Mouse (Mus musculus) lung, embryonic 16.5 days (tissue): ENCODE results near the gene Ccr10. TPM values are rescaled to one million over a fixed set of nuclear protein-coding genes. Genes with fewer than 3 reads are reported as not detected.
A peak's percentile ranks its signal among the peaks of the same experiment; 100 is the strongest.
"Not testable (repeated sequence)": the region's sequence is repeated elsewhere in the genome, so short reads cannot be mapped to it uniquely, and the experiment has no call there.

Source experiments
- ATAC-seq: fragments of 200-750 bp; cut with Nextera tagmentation; 2 replicates; pipeline ENCODE4 v1.8.0; 2017; ENCODE audit warnings: low read depth, mild to moderate bottlenecking, moderate library complexity
- H3K27ac ChIP-seq: fragments of 300-500 bp; sonication (generic); 2 replicates; pipeline ENCODE4 v1.5.1; 2014; ENCODE audit warnings: mild to moderate bottlenecking, control low read depth, low read length
- H3K27me3 ChIP-seq: fragments of 300-500 bp; sonication (generic); 2 replicates; pipeline ENCODE4 v1.6.1; 2014; ENCODE audit warnings: low read depth, low read length, mixed read lengths; ENCODE audit not compliant: control insufficient read depth, insufficient read depth
- H3K36me3 ChIP-seq: fragments of 300-500 bp; sonication (generic); 2 replicates; pipeline ENCODE4 v1.6.1; 2014; ENCODE audit warnings: low read length; ENCODE audit not compliant: control insufficient read depth, insufficient read depth
- H3K4me1 ChIP-seq: fragments of 300-500 bp; sonication (generic); replicated peaks from 2 replicates; pipeline ENCODE4 v1.6.1; 2014; ENCODE audit warnings: low read length, mixed read lengths; ENCODE audit not compliant: control insufficient read depth, insufficient read depth
- H3K4me2 ChIP-seq: fragments of 300-500 bp; sonication (generic); 2 replicates; pipeline ENCODE4 v1.6.1; 2014; ENCODE audit warnings: low read depth, low read length, control low read depth
- H3K4me3 ChIP-seq: fragments of 300-500 bp; sonication (generic); 2 replicates; pipeline ENCODE4 v1.5.1; 2014; ENCODE audit warnings: mild to moderate bottlenecking, low read length, control low read depth
- H3K9ac ChIP-seq: fragments of 300-500 bp; sonication (generic); 2 replicates; pipeline ENCODE4 v1.6.1; 2014; ENCODE audit warnings: low read length, control low read depth
- H3K9me3 ChIP-seq: fragments of 300-500 bp; sonication (generic); 2 replicates; pipeline ENCODE4 v1.6.1; 2016; ENCODE audit warnings: low read length; ENCODE audit not compliant: control insufficient read depth
- WGBS: fragments of 180-500 bp; shearing (Covaris S2); extraction: QIAGEN DNeasy Blood & Tissue Kit; methylation state at CpG from one replicate; pipeline ENCODE4 v1.1.7; 2014; 5-methylcytosine and 5-hydroxymethylcytosine counted together
- polyA plus RNA-seq: library from polyadenylated mRNA; unstranded; fragments of >200 nt; fragmentation: Nextera tagmentation; extraction: Ambion mirVana; gene quantifications from 2 replicates; pipeline ENCODE4 v1.2.1, GENCODE M21; 2015

The Ccr10 gene
- polyA plus RNA-seq, 1 experiment from 2014 or later: 0.23 TPM

GRCm38 (mm10) chr11:101137000-101137399 is 38.2 kb downstream of the Ccr10 start:
- 0 out of 2 replicates have a peak, but pooled peaks cover 2% of the 10 kb centered on the region for H3K4me1 ChIP-seq
- no peak overlapping the region for H3K4me3 ChIP-seq
- H3K27ac ChIP-seq: no peak overlapping the region
- no peaks in the 10 kb centered on the region for H3K9me3 ChIP-seq
- no peak overlapping the region for H3K4me2 ChIP-seq
- H3K36me3 ChIP-seq: no peaks in the 10 kb centered on the region
- no peak overlapping the region for H3K9ac ChIP-seq
- WGBS: 58% methylated on average over 7 of the region's 7 CpGs
- no peak for ATAC-seq
- no peaks in the 10 kb centered on the region for H3K27me3 ChIP-seq

- no peak overlapping the region for H3K9ac ChIP-seq
- H3K4me1 ChIP-seq: 0 out of 2 replicates have a peak, but pooled peaks cover 4% of the 10 kb centered on the region
- ATAC-seq: no peak
- H3K4me2 ChIP-seq: no peak overlapping the region
- no peaks in the 10 kb centered on the region for H3K36me3 ChIP-seq
- H3K9me3 ChIP-seq: peaks cover 4% of the 10 kb centered on the region
- no peak overlapping the region for H3K4me3 ChIP-seq
- no peaks in the 10 kb centered on the region for H3K27me3 ChIP-seq
- 66% methylated on average over 13 of the region's 13 CpGs for WGBS
- H3K27ac ChIP-seq: no peak overlapping the region
These were observed 40.9 kb downstream of the Ccr10 start for GRCm38 (mm10) chr11:101134217-101134865.

GRCm38 (mm10) chr11:101133037-101133436 is 42.2 kb downstream of the Ccr10 start:
- 39% methylated on average over 12 of the region's 12 CpGs for WGBS
- Histone ChIP-seq H3K27ac (no peak overlapping the region), H3K36me3 (no peaks in the 10 kb centered on the region), H3K9me3 (peaks cover 4% of the 10 kb centered on the region), H3K4me1 (0 out of 2 replicates have a peak, but pooled peaks cover 4% of the 10 kb centered on the region), H3K27me3 (no peaks in the 10 kb centered on the region), H3K4me2 (no peak overlapping the region), H3K4me3 (no peak overlapping the region), H3K9ac (no peak overlapping the region)
- peak; percentile 28; the same call in 1 of the 2 replicates for ATAC-seq

- WGBS: 84% methylated on average over 6 of the region's 6 CpGs
These were observed 43.5 kb downstream of the Ccr10 start for GRCm38 (mm10) chr11:101131701-101132100.

GRCm38 (mm10) chr11:101131187-101131586 is 44.1 kb downstream of the Ccr10 start:
- H3K4me3 ChIP-seq: no peak overlapping the region
- H3K9ac ChIP-seq: no peak overlapping the region
- peaks cover 8% of the 10 kb centered on the region for H3K36me3 ChIP-seq
- ATAC-seq: no peak
- H3K4me2 ChIP-seq: no peak overlapping the region
- no peaks in the 10 kb centered on the region for H3K27me3 ChIP-seq
- peaks cover 6% of the 10 kb centered on the region for H3K9me3 ChIP-seq
- 90% methylated on average over 2 of the region's 2 CpGs for WGBS
- H3K4me1 ChIP-seq: 0 out of 2 replicates have a peak, but pooled peaks cover 4% of the 10 kb centered on the region
- no peak overlapping the region for H3K27ac ChIP-seq

More at GRCm38 (mm10) chr11:101131701-101132100, 43.5 kb downstream of the Ccr10 start:
- Histone ChIP-seq H3K9me3 (peaks cover 6% of the 10 kb centered on the region), H3K36me3 (peaks cover 3% of the 10 kb centered on the region), H3K4me2 (no peak overlapping the region), H3K4me3 (no peak overlapping the region), H3K4me1 (0 out of 2 replicates have a peak, but pooled peaks cover 4% of the 10 kb centered on the region), H3K27me3 (no peaks in the 10 kb centered on the region), H3K27ac (no peak overlapping the region), H3K9ac (no peak overlapping the region)
- no peak for ATAC-seq

- H3K27me3 ChIP-seq: no peaks in the 10 kb centered on the region
- WGBS: 35% methylated on average over 18 of the region's 18 CpGs
- 0 out of 2 replicates have a peak, but pooled peaks cover 4% of the 10 kb centered on the region for H3K4me1 ChIP-seq
- H3K9ac ChIP-seq: peak overlapping the region; percentile 13; the same call in 1 of the 2 replicates
- H3K36me3 ChIP-seq: peaks cover 16% of the 10 kb centered on the region
- H3K9me3 ChIP-seq: peaks cover 6% of the 10 kb centered on the region
- H3K4me3 ChIP-seq: no peak overlapping the region
- H3K4me2 ChIP-seq: no peak overlapping the region
- 0 out of 2 replicates have a peak, but pooled peaks have one; percentile 15 for ATAC-seq
- no peak overlapping the region for H3K27ac ChIP-seq
These were observed 45.0 kb downstream of the Ccr10 start for GRCm38 (mm10) chr11:101130056-101130756.

GRCm38 (mm10) chr11:101128996-101129577 is 46.2 kb downstream of the Ccr10 start:
- ATAC-seq: no peak
- 71% methylated on average over 11 of the region's 11 CpGs for WGBS
- no peak overlapping the region for H3K4me3 ChIP-seq
- H3K4me2 ChIP-seq: no peak overlapping the region
- H3K9ac ChIP-seq: no peak overlapping the region
- peaks cover 6% of the 10 kb centered on the region for H3K9me3 ChIP-seq
- no peaks in the 10 kb centered on the region for H3K27me3 ChIP-seq
- H3K4me1 ChIP-seq: 0 out of 2 replicates have a peak, but pooled peaks cover 4% of the 10 kb centered on the region
- H3K27ac ChIP-seq: no peak overlapping the region
- peaks cover 16% of the 10 kb centered on the region for H3K36me3 ChIP-seq

GRCm38 (mm10) chr11:101127075-101127474 is 48.2 kb downstream of the Ccr10 start:
- Histone ChIP-seq H3K27ac (no peak overlapping the region), H3K9ac (no peak overlapping the region), H3K36me3 (peaks cover 24% of the 10 kb centered on the region), H3K9me3 (peaks cover 6% of the 10 kb centered on the region), H3K4me3 (no peak overlapping the region), H3K27me3 (no peaks in the 10 kb centered on the region), H3K4me2 (no peak overlapping the region), H3K4me1 (0 out of 2 replicates have a peak, but pooled peaks cover 4% of the 10 kb centered on the region)
- WGBS: 93% methylated on average over 1 of the region's 1 CpGs
- ATAC-seq: no peak

- H3K4me3 ChIP-seq, H3K9ac ChIP-seq, H3K9me3 ChIP-seq, H3K27ac ChIP-seq, H3K4me2 ChIP-seq, H3K27me3 ChIP-seq, H3K4me1 ChIP-seq, ATAC-seq: not testable (repeated sequence)
- 91% methylated on average over 7 of the region's 9 CpGs for WGBS
- peaks cover 24% of the 10 kb centered on the region for H3K36me3 ChIP-seq
These were observed 50.2 kb downstream of the Ccr10 start for GRCm38 (mm10) chr11:101125008-101125407.
